Mouse (Mus musculus) frontal cortex, postnatal 10 days (tissue): ENCODE measurements around the gene Ssty2.
"Not testable (repeated sequence)": the region's sequence is repeated elsewhere in the genome, so short reads cannot be mapped to it uniquely, and the experiment has no call there.

ENCODE experiments used
- DNase-seq, 2 experiments: peaks; one replicate each; pipeline ENCODE4 v3.0.0; 2022; ENCODE audit warnings: low spot score in 2 of 2, mixed read lengths in 1 of 2

Ssty2 gene

GRCm38 (mm10) chrY:67047972-67048371 lies at the start of gene Ssty2:
Ssty2 (minus strand) TSS chrY:67048072.
- not testable (repeated sequence) for DNase-seq
